Mouse (Mus musculus) kidney, postnatal 36 days (tissue): ENCODE data around the gene Pcare.
A peak's percentile ranks its signal among the peaks of the same experiment; 100 is the strongest.
"Not testable (repeated sequence)": the region's sequence is repeated elsewhere in the genome, so short reads cannot be mapped to it uniquely, and the experiment has no call there.

Experiments used
- DNase-seq, 2 experiments: peaks; one replicate each; pipeline ENCODE4 v3.0.0; 2021 to 2022; ENCODE audit warnings: mixed read lengths in 2 of 2

Gene Pcare

DNA sequence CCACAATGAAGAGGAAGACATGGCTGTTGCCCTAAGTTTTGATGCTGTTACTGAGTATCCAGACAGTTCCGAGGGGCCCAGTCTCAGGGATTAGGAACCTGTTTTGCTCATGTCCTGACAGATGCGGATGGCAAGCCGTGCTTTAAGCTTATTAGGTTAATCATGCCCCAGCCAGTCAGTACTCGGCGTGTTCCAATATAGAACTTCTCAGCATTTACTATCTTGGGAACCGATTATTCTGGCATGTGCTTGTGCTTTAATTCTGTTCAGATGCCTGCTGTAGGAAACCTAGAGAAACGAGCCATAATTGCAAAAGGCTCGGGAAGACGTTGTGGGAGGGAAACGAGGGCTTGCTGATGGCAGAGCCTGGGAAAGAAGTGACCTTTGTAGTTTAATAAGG, at the start of gene Pcare:
Pcare (minus strand) TSS at position 64 of the 400 bp plus-strand sequence.
- DNase-seq, result no peak

- no peak for DNase-seq
Measured at GRCm38 (mm10) chr17:71795521-71796205, 43.0 kb upstream of the Pcare start.

- no peak for DNase-seq
Measured at GRCm38 (mm10) chr17:71791622-71792021, 38.9 kb upstream of the Pcare start.

- DNase-seq, result no peak
Measured at GRCm38 (mm10) chr17:71791109-71791508, 38.4 kb upstream of the Pcare start.

DNA sequence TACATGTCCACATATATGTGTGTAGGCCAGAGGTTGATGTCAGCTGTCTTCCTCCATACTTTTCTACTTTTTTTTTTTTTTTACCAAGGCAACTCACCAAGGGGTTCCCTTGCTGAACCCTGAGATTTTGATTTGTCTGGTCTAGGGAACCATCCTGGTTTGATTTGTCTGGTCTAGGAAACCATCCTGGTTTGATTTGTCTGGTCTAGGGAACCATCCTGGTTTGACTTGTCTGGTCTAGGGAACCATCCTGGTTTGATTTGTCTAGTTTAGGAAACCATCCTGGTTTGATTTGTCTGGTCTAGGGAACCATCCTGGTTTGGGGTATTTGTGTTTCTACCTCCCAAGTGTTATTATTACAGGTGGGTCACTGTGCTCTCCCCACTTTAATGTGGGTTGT, 33.8 kb upstream of the Pcare start:
- DNase-seq, result no peak

DNA sequence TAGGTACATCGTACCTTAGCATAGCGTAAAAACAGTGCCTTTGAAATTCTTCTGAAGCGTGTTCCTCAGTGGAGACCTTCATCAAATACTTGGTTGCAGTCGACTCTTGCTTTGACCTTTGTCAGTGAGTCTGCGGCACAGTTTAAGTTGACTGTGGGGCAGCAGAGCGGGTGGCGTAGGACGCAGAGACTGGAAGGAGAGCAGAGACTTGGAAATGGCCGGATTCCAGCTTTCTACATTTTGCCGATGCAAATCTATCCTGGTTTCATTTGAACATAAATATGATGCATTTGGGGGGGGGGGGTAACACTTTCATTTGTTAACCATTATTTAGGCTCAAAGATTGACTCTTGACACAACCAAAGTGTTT, 30.7 kb upstream of the Pcare start:
- DNase-seq, result peak in 1 of 2 experiments; percentile 15

GRCm38 (mm10) chr17:71782699-71783365, 30.1 kb upstream of the Pcare start:
- peak in 1 of 2 experiments; percentile 33 for DNase-seq

GRCm38 (mm10) chr17:71782242-71782698, 29.6 kb upstream of the Pcare start:
- DNase-seq, result peak in 1 of 2 experiments; percentile 34

DNA sequence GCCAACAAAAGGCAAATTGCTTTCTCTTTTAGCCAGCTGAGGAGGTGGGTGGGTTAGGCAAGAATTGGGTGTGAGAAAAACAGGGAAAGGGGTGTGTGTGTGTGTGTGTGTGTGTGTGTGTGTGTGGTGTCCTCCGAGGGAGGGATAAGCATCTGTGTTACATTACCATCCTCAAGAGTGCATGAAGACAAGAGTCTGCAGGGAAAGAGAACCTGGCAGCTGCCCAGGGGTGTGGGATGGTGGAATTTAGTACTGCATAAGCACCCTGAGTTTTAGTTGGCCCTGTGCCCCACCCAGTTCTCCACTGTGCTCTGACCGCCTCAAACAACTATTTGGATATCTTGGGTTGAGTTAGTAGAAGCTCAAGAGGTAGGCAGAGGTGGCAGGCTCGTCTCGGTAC, 28.3 kb upstream of the Pcare start:
- no peak for DNase-seq

GRCm38 (mm10) chr17:71780490-71780889, 27.8 kb upstream of the Pcare start:
- DNase-seq, result no peak

- DNase-seq, result no peak
Measured at GRCm38 (mm10) chr17:71778696-71779095, 26.0 kb upstream of the Pcare start.

DNA sequence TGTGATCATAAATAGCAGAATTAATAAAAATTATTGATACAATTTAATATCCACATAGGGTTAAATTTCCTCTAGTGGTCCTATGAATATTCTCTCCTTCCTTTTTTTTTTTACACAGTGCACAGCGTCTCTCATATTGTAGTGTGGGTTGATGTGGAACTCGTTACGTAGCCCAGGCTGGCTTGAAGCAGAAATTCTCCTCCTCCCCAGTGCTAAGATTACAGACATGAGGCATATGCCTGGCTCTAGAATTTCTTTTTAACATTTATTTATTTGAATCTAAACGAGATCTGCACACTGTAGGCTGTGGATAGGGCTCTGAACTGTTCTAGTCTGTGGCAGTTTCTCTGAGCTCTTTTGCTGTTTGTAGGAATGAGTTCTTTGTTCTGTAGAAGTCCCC, 22.6 kb upstream of the Pcare start:
- DNase-seq, result no peak

- DNase-seq, result no peak
Measured at GRCm38 (mm10) chr17:71774173-71774572, 21.5 kb upstream of the Pcare start.

DNA sequence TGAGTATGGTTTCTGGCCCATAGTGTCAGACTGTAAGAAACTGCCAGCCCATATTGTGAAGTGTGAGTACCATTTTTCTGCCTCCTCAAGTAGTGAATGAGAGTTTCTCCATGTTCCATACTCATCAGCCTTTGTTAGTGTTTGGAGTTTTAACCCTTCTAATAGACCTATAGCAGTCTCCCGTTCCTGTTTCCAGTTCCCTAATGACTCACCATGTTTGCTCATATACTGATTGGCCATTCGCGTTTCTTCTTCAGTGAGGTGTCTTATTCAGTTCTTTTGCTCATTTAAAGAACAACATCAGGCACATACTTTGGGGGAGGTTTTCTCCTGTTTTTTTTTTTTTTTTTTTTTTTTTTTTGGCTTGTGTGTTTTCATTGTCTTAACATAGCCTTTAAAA, 18.0 kb upstream of the Pcare start:
- DNase-seq, result no peak

DNA sequence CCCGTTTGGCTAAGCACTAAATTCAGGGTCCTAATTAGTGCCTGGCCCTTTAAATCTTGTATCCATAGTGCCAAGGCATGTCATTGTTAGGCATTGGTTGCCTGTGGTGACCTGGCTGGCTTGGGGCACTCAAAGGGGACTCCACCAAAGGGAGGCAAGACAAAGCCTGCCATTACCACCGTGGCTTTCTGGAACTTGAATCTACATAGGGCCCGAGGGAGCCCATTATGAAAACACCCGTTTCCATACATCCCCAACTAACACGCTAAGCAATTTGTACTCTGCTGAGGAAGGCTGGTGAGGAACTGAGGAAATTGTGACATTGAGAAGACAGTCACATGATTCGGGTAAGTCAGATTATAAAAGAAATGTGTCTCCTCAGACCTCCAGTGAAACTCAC, 16.9 kb upstream of the Pcare start:
- no peak for DNase-seq

DNA sequence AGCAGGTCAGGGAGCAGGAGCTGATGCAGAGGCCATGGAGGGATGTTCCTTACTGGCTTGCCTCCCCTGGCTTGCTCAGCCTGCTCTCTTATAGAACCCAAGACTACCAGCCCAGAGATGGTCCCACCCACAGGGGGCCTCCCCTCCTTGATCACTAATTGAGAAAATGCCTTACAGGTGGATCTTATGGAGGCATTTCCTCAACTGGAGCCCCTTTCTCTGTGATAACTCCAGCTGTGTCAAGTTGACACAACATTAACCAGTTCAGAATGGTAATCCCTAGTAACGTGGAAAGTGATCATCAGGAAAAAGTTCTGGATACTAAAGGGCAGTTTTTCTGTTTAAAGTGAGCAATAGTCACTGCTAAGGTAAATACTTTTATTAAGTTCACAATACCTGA, 15.5 kb upstream of the Pcare start, which contains the start of gene Clip4:
Clip4 (plus strand) TSS at position 301 of the 400 bp plus-strand sequence.
- DNase-seq, result not testable (repeated sequence)

- DNase-seq, result no peak
Measured at GRCm38 (mm10) chr17:71760536-71760935, 7.8 kb upstream of the Pcare start.

- DNase-seq, result no peak
Measured at GRCm38 (mm10) chr17:71749616-71750168, 3.0 kb downstream of the Pcare start.

GRCm38 (mm10) chr17:71747561-71747960, 5.1 kb downstream of the Pcare start:
- DNase-seq, result no peak

- DNase-seq, result no peak
Measured at GRCm38 (mm10) chr17:71746114-71746513, 6.6 kb downstream of the Pcare start.

DNA sequence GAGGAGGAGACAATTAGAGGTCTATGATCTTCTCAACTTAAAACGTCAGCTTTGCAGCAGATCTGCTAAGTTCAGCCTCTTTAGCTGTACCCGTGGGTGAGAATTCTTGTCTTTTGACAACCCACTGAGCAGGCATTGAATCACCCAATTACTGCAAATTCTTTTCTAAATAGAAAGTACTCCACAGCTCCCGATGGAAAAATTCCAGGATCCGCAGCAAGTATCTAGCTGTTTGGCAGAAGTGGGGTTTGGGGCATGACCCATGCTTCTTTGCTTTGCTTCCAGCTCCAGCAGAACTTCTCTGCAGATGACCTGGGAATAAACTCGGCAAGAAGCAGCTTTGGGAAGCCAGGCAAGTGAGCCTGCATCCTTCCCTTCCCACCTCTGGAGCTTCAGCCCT, 9.8 kb downstream of the Pcare start:
- peak; percentile 9 to 12 for DNase-seq

DNA sequence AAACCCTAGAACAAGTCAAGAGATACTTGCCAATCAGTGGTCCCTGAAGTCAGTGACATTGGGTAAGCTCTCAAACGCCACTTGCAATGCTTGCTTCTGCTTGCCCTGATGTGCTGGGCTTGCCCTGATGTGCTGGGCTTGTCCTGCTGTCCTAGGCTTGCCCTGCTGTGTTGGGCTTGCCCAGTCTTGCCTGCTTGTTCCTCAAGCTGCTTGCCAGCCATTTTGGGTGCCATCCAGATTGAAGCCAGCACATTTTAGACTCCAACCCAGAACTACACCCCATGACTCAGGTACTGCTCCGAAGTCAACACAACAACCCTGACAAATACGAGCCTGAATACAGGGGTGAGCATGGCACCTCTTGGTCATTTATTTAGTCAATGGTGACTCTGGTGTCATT, 10.5 kb downstream of the Pcare start:
- no peak for DNase-seq

GRCm38 (mm10) chr17:71736442-71736841, 16.3 kb downstream of the Pcare start:
- DNase-seq, result no peak

- no peak for DNase-seq
Measured at GRCm38 (mm10) chr17:71730655-71731054, 22.0 kb downstream of the Pcare start.
